14 mouse cellular contexts compared by ENCODE assay signal in genomic region chr10:61949542-61949941, GRCm38 (mm10). TPM values are rescaled to one million over a fixed set of nuclear protein-coding genes. Genes with fewer than 3 reads are reported as not detected.
DNase-seq lines count a peak whose midpoint lies in the region; ATAC-seq lines count a peak whose summit lies in the region.
"Had no signal": no experiment of that assay in that cellular context is flagged by ENCODE, and none has a peak within 500 bp of the region (broad histone marks: within the 10 kb centered on the region; RNA-seq: fewer than 3 reads in every experiment).

No protein-coding gene starts in this region.

- ATAC-seq in frontal cortex, adult (ENCODE audit: low TSS enrichment): peak; percentile 52
- ATAC-seq in neural tube, embryonic 15.5 days (ENCODE audit: low FRiP score): peak; percentile 45; the same call in 1 of the 2 replicates
- ATAC-seq in midbrain, embryonic 15.5 days (replicated peaks): peak; percentile 82
- ATAC-seq in heart, embryonic 12.5 days (ENCODE audit: insufficient number of reproducible peaks, low FRiP score): no peak
- ATAC-seq: lung, postnatal 0 days had no signal

- H3K4me2 ChIP-seq in neural tube, embryonic 15.5 days: no peak overlapping the region
- H3K4me2 ChIP-seq in midbrain, embryonic 15.5 days: no peak overlapping the region
- H3K4me2 ChIP-seq in heart, embryonic 12.5 days: no peak overlapping the region
- H3K4me2 ChIP-seq: heart, embryonic 15.5 days had no signal

- H3K27me3 ChIP-seq in neural tube, embryonic 15.5 days (replicated peaks): no peaks in the 10 kb centered on the region
- H3K27me3 ChIP-seq in midbrain, embryonic 15.5 days (replicated peaks): no peaks in the 10 kb centered on the region
- H3K27me3 ChIP-seq in heart, embryonic 12.5 days (replicated peaks): no peaks in the 10 kb centered on the region
- H3K27me3 ChIP-seq: heart, embryonic 15.5 days had no signal

- no peak overlapping the region for H3K9ac ChIP-seq in neural tube, embryonic 15.5 days (replicated peaks)
- no peak overlapping the region for H3K9ac ChIP-seq in midbrain, embryonic 15.5 days
- no peak overlapping the region for H3K9ac ChIP-seq in heart, embryonic 12.5 days
- H3K9ac ChIP-seq: heart, embryonic 15.5 days had no signal

- no peak overlapping the region for H3K4me3 ChIP-seq in neural tube, embryonic 15.5 days (replicated peaks)
- no peak overlapping the region for H3K4me3 ChIP-seq in midbrain, embryonic 15.5 days
- H3K4me3 ChIP-seq in heart, embryonic 12.5 days: no peak overlapping the region
- H3K4me3 ChIP-seq: heart, embryonic 15.5 days had no signal

- no peak overlapping the region for H3K27ac ChIP-seq in neural tube, embryonic 15.5 days (replicated peaks)
- H3K27ac ChIP-seq in midbrain, embryonic 15.5 days: peak overlapping the region; percentile 51
- no peak overlapping the region for H3K27ac ChIP-seq in heart, embryonic 12.5 days (ENCODE audit: poor library complexity, severe bottlenecking)
- H3K27ac ChIP-seq: heart, embryonic 15.5 days had no signal

- no peaks in the 10 kb centered on the region for H3K9me3 ChIP-seq in neural tube, embryonic 15.5 days (replicated peaks)
- no peaks in the 10 kb centered on the region for H3K9me3 ChIP-seq in midbrain, embryonic 15.5 days
- H3K9me3 ChIP-seq in heart, embryonic 12.5 days (replicated peaks): no peaks in the 10 kb centered on the region
- H3K9me3 ChIP-seq: heart, embryonic 15.5 days had no signal

- no peaks in the 10 kb centered on the region for H3K36me3 ChIP-seq in neural tube, embryonic 15.5 days
- no peaks in the 10 kb centered on the region for H3K36me3 ChIP-seq in midbrain, embryonic 15.5 days (replicated peaks)
- H3K36me3 ChIP-seq in heart, embryonic 12.5 days: no peaks in the 10 kb centered on the region
- H3K36me3 ChIP-seq: heart, embryonic 15.5 days had no signal

- WGBS in neural tube, embryonic 15.5 days: 67% methylated on average over 6 of the region's 6 CpGs
- WGBS in midbrain, embryonic 15.5 days: 51% methylated on average over 6 of the region's 6 CpGs
- WGBS in heart, embryonic 12.5 days: 76% methylated on average over 6 of the region's 6 CpGs

- no peak for DNase-seq in frontal cortex, postnatal 25 days (ENCODE audit: low spot score in 2 of 2)
- DNase-seq in neural tube, embryonic 10.5 days (ENCODE audit: extremely low spot score, low spot score): no peak
- no peak for DNase-seq in Muller cell, postnatal 12 days (ENCODE audit: inconsistent ontology term)
- DNase-seq in kidney, adult 9 months: no peak
- DNase-seq: cerebellum, postnatal 14 days; gastrocnemius, postnatal 25 days; kidney, adult 2 months; thymus, postnatal 36 days had no signal

- 0 out of 2 replicates have a peak, but pooled peaks cover 4% of the 10 kb centered on the region for H3K4me1 ChIP-seq in neural tube, embryonic 15.5 days
- H3K4me1 ChIP-seq in midbrain, embryonic 15.5 days: no peaks in the 10 kb centered on the region
- H3K4me1 ChIP-seq in heart, embryonic 12.5 days (replicated peaks): 0 out of 2 replicates have a peak, but pooled peaks cover 10% of the 10 kb centered on the region

RNA-seq across cellular contexts. Expression of gene Col13a1, which starts 29.4 kb away (rescaled TPM):
- 3.5 and 4.3 TPM in 2 replicates for polyA plus RNA-seq in neural tube, embryonic 15.5 days (2015; fragmentation: Nextera tagmentation; extraction: Ambion mirVana)
- polyA plus RNA-seq in midbrain, embryonic 15.5 days (2015; fragmentation: Nextera tagmentation; extraction: Ambion mirVana): 1.9 and 2.9 TPM in 2 replicates
- 20.6 and 24.2 TPM in 2 replicates for polyA plus RNA-seq in heart, embryonic 12.5 days (2016; fragmentation: Nextera tagmentation; extraction: Ambion mirVana)
